Mouse (Mus musculus) kidney, embryonic 14.5 days (tissue): ENCODE data around the gene Pgam5. TPM values are rescaled to one million over a fixed set of nuclear protein-coding genes. Genes with fewer than 3 reads are reported as not detected.

ENCODE experiments used
- ATAC-seq: fragments of 200-750 bp; cut with Nextera tagmentation; 2 replicates; pipeline ENCODE4 v1.8.0; 2017; ENCODE audit warnings: moderate number of reproducible peaks, mild to moderate bottlenecking, moderate TSS enrichment, moderate library complexity; ENCODE audit not compliant: low FRiP score, low TSS enrichment
- H3K27ac ChIP-seq: fragments of 300-500 bp; sonication (generic); 2 replicates; pipeline ENCODE4 v1.5.1; 2014; ENCODE audit warnings: low read depth, mild to moderate bottlenecking, low read length, moderate library complexity, mixed read lengths
- H3K27me3 ChIP-seq: fragments of 300-500 bp; sonication (generic); 2 replicates; pipeline ENCODE4 v1.6.1; 2014; ENCODE audit warnings: mild to moderate bottlenecking, low read length; ENCODE audit not compliant: control insufficient read depth, insufficient read depth
- H3K36me3 ChIP-seq: fragments of 300-500 bp; sonication (generic); 2 replicates; pipeline ENCODE4 v1.6.1; 2014; ENCODE audit warnings: low read length, mixed read lengths; ENCODE audit not compliant: control insufficient read depth, insufficient read depth
- H3K4me1 ChIP-seq: fragments of 300-500 bp; sonication (generic); 2 replicates; pipeline ENCODE4 v1.6.1; 2014; ENCODE audit warnings: low read length, mixed read lengths; ENCODE audit not compliant: control insufficient read depth, insufficient read depth
- H3K4me2 ChIP-seq: fragments of 300-500 bp; sonication (generic); replicated peaks from 2 replicates; pipeline ENCODE4 v1.6.1; 2014; ENCODE audit warnings: low read depth, mild to moderate bottlenecking, low read length
- H3K4me3 ChIP-seq: fragments of 300-500 bp; sonication (generic); 2 replicates; pipeline ENCODE4 v1.5.1; 2014; ENCODE audit warnings: mild to moderate bottlenecking, low read length
- H3K9ac ChIP-seq: fragments of 300-500 bp; sonication (generic); 2 replicates; pipeline ENCODE4 v1.6.1; 2014; ENCODE audit warnings: low read depth, mild to moderate bottlenecking, low read length, moderate library complexity
- H3K9me3 ChIP-seq: fragments of 300-500 bp; sonication (generic); 2 replicates; pipeline ENCODE4 v1.6.1; 2016; ENCODE audit warnings: low read length; ENCODE audit not compliant: control insufficient read depth
- WGBS: fragments of 180-500 bp; shearing (Covaris S2); extraction: QIAGEN DNeasy Blood & Tissue Kit; methylation state at CpG from one replicate; pipeline ENCODE4 v1.1.7; 2014; 5-methylcytosine and 5-hydroxymethylcytosine counted together
- polyA plus RNA-seq: library from polyadenylated mRNA; unstranded; fragments of >200 nt; fragmentation: Nextera tagmentation; extraction: Ambion mirVana; gene quantifications from 2 replicates; pipeline ENCODE4 v1.2.1, GENCODE M21; 2014

Pgam5 gene
- polyA plus RNA-seq, 1 experiment from 2014 or later, result 85.2 TPM

DNA sequence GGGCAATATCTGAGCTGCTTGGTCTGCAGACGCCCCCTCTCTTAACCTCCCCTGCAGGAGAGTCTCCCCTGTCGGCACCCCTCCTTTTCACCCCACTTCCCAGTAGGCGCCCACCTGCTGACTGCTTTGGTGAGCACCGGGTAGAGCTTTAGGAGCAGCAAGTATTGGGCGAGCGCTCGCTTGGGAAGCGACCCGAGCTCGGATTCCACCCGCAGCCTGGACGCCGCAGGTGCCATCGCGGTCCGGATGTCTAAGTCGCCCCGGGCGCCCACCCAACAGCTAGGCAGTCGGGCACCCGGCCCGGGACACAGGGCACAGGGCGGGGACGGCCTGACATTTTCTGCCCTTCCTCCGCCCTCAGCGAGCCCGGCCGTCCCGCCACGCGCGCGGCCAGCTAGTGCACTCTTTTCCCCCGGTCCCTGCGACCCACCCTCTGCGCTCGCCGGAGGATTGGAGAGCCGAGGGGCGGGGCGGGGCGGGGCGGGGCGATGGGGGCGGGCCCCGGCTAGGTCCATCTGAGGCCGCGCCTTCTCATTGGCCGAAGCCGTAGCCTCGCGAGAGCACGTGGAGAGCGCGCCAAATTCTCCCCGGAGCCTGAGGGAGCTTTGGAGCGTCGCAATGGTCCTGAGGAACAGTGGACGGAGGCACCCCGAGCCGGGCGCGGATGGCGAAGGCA lies 16.2 kb upstream of the Pgam5 start, which contains the start of the genes Pxmp2 and Pole:
Gene Pxmp2, minus strand, starts transcription at position 417 of the 676 bp plus-strand sequence.
Gene Pole, plus strand, starts transcription at position 537 of the 676 bp plus-strand sequence.
- WGBS, result under 1% methylated on average over 54 of the region's 64 CpGs
- peak within 1 kb of the TSS; percentile 81 for H3K9ac ChIP-seq
- peak within 1 kb of the TSS; percentile 47; the same call in 1 of the 2 replicates for H3K27ac ChIP-seq

DNA sequence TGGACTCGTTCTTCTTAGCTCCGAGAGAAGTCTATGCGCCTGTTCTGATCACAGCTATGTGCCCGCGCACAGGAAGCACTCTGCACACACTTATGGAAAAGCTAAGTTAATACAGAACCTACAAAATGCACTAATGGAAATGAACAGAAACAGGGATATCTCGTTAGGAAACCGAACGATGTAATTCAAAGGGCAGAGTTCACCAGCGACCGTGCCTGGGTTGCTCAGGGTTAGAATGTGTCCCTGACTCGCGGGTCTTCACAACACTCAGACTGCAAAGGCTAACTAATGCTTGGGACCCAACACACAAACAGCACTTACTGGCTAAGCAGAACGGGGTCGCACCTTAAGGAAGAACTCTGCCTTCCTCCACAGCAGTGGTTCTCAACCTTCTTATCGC lies 15.4 kb upstream of the Pgam5 start:
- peaks cover 6% of the 10 kb centered on the region for H3K4me1 ChIP-seq
- H3K27me3 ChIP-seq, result peaks cover 9% of the 10 kb centered on the region; the same call in 1 of the 2 replicates
- no peaks in the 10 kb centered on the region for H3K9me3 ChIP-seq
- ATAC-seq, result no peak
- 7% methylated on average over 15 of the region's 15 CpGs for WGBS
- H3K4me2 ChIP-seq, result peak overlapping the region; percentile 82
- peak overlapping the region; percentile 28; the same call in 1 of the 2 replicates for H3K9ac ChIP-seq
- no peak overlapping the region for H3K27ac ChIP-seq
- peak overlapping the region; percentile 77 for H3K4me3 ChIP-seq
- peaks cover 11% of the 10 kb centered on the region for H3K36me3 ChIP-seq

More for the DNA sequence above, 16.2 kb upstream of the Pgam5 start, which contains the start of the genes Pxmp2 and Pole:
- peak; percentile 98 for ATAC-seq
- Histone ChIP-seq H3K4me1 (peaks cover 6% of the 10 kb centered on the region), H3K27me3 (peaks cover 9% of the 10 kb centered on the region; the same call in 1 of the 2 replicates), H3K9me3 (no peaks in the 10 kb centered on the region), H3K4me3 (peak within 1 kb of the TSS; percentile 77), H3K36me3 (peaks cover 18% of the 10 kb centered on the region), H3K4me2 (peak within 1 kb of the TSS; percentile 82)

DNA sequence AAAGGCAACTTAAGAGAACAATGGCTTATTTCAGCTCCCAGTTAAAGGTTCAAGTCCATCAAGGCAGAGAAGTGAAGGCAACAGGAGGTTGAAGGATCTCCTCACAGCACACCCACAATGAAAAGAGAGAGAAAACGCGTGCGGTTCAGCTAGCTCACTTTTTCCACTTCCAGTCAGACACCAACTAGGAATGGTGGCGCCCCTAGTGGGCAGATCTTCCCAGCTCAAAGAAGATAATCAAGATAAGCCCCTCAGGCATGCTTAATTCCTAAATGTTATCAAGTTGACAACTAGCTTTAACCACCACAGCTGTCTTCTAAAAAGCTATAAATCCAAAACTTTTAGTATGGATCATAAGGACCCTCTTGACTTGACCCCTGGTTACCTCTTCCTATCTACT lies 14.8 kb upstream of the Pgam5 start:
- peaks cover 9% of the 10 kb centered on the region; the same call in 1 of the 2 replicates for H3K27me3 ChIP-seq
- H3K27ac ChIP-seq, result no peak overlapping the region
- H3K9me3 ChIP-seq, result no peaks in the 10 kb centered on the region
- peak overlapping the region; percentile 82; the same call in 1 of the 2 replicates for H3K4me2 ChIP-seq
- peaks cover 6% of the 10 kb centered on the region for H3K4me1 ChIP-seq
- H3K4me3 ChIP-seq, result peak overlapping the region; percentile 77; the same call in 1 of the 2 replicates
- no peak for ATAC-seq
- no peak overlapping the region for H3K9ac ChIP-seq
- H3K36me3 ChIP-seq, result peaks cover 5% of the 10 kb centered on the region
- 25% methylated on average over 4 of the region's 4 CpGs for WGBS

DNA sequence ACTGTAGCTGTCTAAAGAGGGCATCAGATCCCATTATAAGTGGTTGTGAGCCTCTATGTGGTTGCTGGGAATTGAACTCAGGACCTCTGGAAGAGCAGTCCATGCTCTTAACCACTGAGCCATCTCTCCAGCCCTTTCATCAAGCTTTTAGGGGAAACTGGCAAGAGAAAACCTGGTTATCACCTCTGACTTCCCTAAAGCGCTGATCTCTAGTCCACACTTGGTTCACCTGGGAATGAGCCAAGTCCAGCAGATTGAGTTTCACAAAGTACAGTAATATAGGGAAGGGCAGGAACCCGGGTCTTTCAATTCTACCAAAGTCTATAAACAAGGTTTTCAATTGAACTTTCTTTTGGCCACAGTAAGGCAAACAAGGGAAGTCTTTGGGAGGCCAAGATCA lies 12.3 kb upstream of the Pgam5 start:
- ATAC-seq, result no peak
- Histone ChIP-seq H3K9me3 (no peaks in the 10 kb centered on the region), H3K9ac (no peak overlapping the region), H3K4me2 (no peak overlapping the region), H3K36me3 (no peaks in the 10 kb centered on the region), H3K4me3 (no peak overlapping the region), H3K4me1 (no peaks in the 10 kb centered on the region), H3K27ac (no peak overlapping the region), H3K27me3 (peaks cover 9% of the 10 kb centered on the region; the same call in 1 of the 2 replicates)
- 80% methylated on average over 2 of the region's 2 CpGs for WGBS

DNA sequence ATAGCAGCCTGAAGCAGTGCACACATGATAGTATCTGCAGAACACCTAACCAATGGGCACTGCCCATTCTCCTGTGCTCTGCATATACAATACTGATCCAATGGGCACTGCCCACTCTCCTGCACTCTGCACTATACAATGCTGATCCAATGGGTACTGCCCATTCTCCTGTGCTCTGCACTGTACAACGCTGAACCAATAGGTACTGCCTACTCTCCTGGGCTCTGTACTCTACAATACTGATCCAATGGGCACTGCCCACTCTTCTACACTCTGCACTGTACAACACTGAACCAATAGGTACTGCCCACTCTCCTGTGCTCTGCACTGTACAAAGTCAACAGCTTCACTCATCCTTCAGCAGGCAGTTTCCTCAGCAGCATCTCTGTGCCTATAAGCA lies 7.2 kb upstream of the Pgam5 start:
- H3K9ac ChIP-seq, result no peak overlapping the region
- no peaks in the 10 kb centered on the region for H3K27me3 ChIP-seq
- H3K36me3 ChIP-seq, result no peaks in the 10 kb centered on the region
- ATAC-seq, result no peak
- H3K4me1 ChIP-seq, result no peaks in the 10 kb centered on the region
- H3K9me3 ChIP-seq, result no peaks in the 10 kb centered on the region
- 86% methylated on average over 1 of the region's 1 CpGs for WGBS
- no peak overlapping the region for H3K4me2 ChIP-seq
- H3K27ac ChIP-seq, result no peak overlapping the region
- H3K4me3 ChIP-seq, result no peak overlapping the region

DNA sequence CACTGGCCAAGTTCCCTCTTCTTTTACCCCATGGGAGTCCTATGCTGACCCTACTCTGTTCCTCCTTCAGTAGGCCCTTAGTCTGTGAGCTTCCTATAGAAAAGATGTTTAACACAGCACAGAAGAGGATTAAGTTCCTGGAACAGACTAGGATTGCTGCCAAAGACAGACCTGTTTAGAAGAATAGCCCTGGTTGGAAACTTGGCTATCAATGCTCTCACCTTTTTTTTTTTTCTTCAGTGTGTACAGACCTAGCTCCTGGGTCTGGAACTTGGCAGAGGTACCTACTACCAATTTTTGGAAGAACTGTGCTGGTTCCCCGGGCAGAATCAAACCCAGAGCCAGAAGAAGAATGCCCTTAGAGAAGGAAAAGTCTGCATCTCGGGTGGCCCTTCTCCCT lies 6.7 kb upstream of the Pgam5 start:
- Histone ChIP-seq H3K9ac (no peak overlapping the region), H3K9me3 (no peaks in the 10 kb centered on the region), H3K27me3 (no peaks in the 10 kb centered on the region), H3K27ac (no peak overlapping the region), H3K4me1 (no peaks in the 10 kb centered on the region), H3K4me2 (no peak overlapping the region), H3K4me3 (no peak overlapping the region), H3K36me3 (no peaks in the 10 kb centered on the region)
- no peak for ATAC-seq
- WGBS, result 82% methylated on average over 2 of the region's 2 CpGs

DNA sequence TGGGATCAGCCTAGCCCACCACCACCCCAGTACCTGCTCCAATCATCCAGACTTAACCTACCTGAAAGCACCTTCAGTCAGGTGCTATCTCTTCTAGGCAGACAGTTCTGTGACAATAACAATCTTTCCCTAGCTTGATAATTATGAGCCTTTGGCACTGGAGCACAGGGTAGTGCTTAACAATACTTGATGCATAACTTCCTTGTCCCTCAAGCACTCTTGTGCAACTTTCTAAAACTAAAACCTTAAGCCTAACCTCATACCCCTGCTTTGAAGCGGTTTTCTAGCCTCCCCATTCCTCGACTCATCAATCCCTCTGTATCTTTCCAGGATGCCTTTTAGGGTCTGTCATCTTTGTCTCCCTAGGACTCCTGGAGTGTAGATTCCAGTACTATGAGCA lies 5.1 kb upstream of the Pgam5 start:
- no peak overlapping the region for H3K4me3 ChIP-seq
- H3K9me3 ChIP-seq, result no peaks in the 10 kb centered on the region
- H3K4me1 ChIP-seq, result no peaks in the 10 kb centered on the region
- H3K27ac ChIP-seq, result no peak overlapping the region
- H3K36me3 ChIP-seq, result no peaks in the 10 kb centered on the region
- 64% methylated on average over 2 of the region's 2 CpGs for WGBS
- no peak overlapping the region for H3K9ac ChIP-seq
- H3K27me3 ChIP-seq, result no peaks in the 10 kb centered on the region
- ATAC-seq, result no peak
- H3K4me2 ChIP-seq, result no peak overlapping the region

DNA sequence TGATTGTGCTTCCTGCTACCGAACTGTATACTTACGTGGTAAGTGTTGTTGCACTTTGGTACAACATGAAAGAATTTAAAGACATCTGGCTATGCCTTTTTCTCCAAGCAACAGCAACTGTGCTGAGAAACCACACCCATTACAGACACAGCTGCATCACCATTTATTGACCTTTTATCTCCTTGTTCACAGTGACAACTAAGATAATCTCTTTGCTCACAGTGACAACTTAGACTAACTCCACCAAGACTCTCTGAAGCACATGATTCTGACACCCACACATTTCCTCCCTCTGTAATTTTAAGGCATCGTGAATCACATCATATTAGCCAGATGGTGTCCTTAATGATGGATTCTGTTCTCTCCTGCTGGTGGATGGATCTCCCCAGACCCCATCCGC lies 4.4 kb upstream of the Pgam5 start:
- Histone ChIP-seq H3K27me3 (no peaks in the 10 kb centered on the region), H3K9ac (no peak overlapping the region), H3K4me1 (no peaks in the 10 kb centered on the region), H3K36me3 (no peaks in the 10 kb centered on the region), H3K27ac (no peak overlapping the region), H3K4me3 (no peak overlapping the region), H3K9me3 (no peaks in the 10 kb centered on the region), H3K4me2 (no peak overlapping the region)
- WGBS, result 82% methylated on average over 4 of the region's 4 CpGs
- no peak for ATAC-seq

DNA sequence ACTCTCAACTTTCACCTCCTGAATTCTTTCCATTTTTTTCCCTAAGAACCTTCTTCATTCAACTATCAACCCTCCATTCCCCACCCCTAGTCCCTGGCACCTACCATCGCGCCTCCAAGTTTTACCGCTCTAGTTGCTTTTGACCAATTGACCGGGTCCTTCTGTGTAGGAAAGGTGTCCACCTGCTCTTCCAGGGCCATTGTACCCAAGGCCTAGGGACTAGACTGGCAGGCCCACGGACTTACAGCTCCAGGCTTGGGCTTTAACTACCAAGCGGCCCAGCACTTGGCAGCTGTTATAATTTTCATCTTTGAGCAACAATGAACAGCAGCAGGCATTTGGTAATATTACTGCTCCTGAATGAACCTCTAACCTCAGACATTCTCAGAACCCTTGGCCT lies 529 bp upstream of the Pgam5 start:
- peak; percentile 13; the same call in 1 of the 2 replicates for ATAC-seq
- H3K27me3 ChIP-seq, result no peaks in the 10 kb centered on the region
- H3K9me3 ChIP-seq, result no peaks in the 10 kb centered on the region

More for the DNA sequence above, 529 bp upstream of the Pgam5 start:
- no peak overlapping the region for H3K9ac ChIP-seq
- H3K36me3 ChIP-seq, result peaks cover 22% of the 10 kb centered on the region
- H3K4me1 ChIP-seq, result peaks cover 5% of the 10 kb centered on the region
- H3K27ac ChIP-seq, result no peak overlapping the region
- WGBS, result 93% methylated on average over 6 of the region's 6 CpGs
- no peak overlapping the region for H3K4me3 ChIP-seq
- H3K4me2 ChIP-seq, result no peak overlapping the region
